Mouse (Mus musculus): Measurements from ENCODE around the gene Pdgfd.
A peak's percentile ranks its signal among the peaks of the same experiment; 100 is the strongest.
"Not testable (repeated sequence)": the region's sequence is repeated elsewhere in the genome, so short reads cannot be mapped to it uniquely, and the experiment has no call there.

Gene Pdgfd

GRCm38 (mm10) chr9:6168391-6169037 is at the start of gene Pdgfd:
TSS of gene Pdgfd (plus strand) at chr9:6168584.
- DNase-seq (ENCODE audit: low spot score in 2 of 2): peak in 1 of 2 experiments; percentile 38

- no peak for DNase-seq (ENCODE audit: low spot score in 2 of 2)
These were observed 651 bp downstream of the Pdgfd start for GRCm38 (mm10) chr9:6169038-6169431.

GRCm38 (mm10) chr9:6170962-6171361 is 2.6 kb downstream of the Pdgfd start:
- DNase-seq (ENCODE audit: low spot score in 2 of 2): no peak

GRCm38 (mm10) chr9:6173276-6173675 is 4.9 kb downstream of the Pdgfd start:
- no peak for DNase-seq (ENCODE audit: low spot score in 2 of 2)

GRCm38 (mm10) chr9:6175731-6176130 is 7.3 kb downstream of the Pdgfd start:
- DNase-seq (ENCODE audit: low spot score in 2 of 2): no peak

GRCm38 (mm10) chr9:6182307-6182923 is 14.0 kb downstream of the Pdgfd start:
- DNase-seq (ENCODE audit: low spot score in 2 of 2): no peak

GRCm38 (mm10) chr9:6187955-6188354 is 19.6 kb downstream of the Pdgfd start:
- DNase-seq (ENCODE audit: low spot score in 2 of 2): no peak

- no peak for DNase-seq (ENCODE audit: low spot score in 2 of 2)
These were observed 25.0 kb downstream of the Pdgfd start for GRCm38 (mm10) chr9:6193352-6193751.

- no peak for DNase-seq (ENCODE audit: low spot score in 2 of 2)
These were observed 44.5 kb downstream of the Pdgfd start for GRCm38 (mm10) chr9:6212862-6213261.

- DNase-seq (ENCODE audit: low spot score in 2 of 2): no peak
These were observed 49.1 kb downstream of the Pdgfd start for GRCm38 (mm10) chr9:6217505-6217904.

GRCm38 (mm10) chr9:6235982-6236381 is 67.6 kb downstream of the Pdgfd start:
- not testable (repeated sequence) for DNase-seq (ENCODE audit: low spot score in 2 of 2)

GRCm38 (mm10) chr9:6250320-6250719 is 81.9 kb downstream of the Pdgfd start:
- no peak for DNase-seq (ENCODE audit: low spot score in 2 of 2)

- no peak for DNase-seq (ENCODE audit: low spot score in 2 of 2)
These were observed 83.6 kb downstream of the Pdgfd start for GRCm38 (mm10) chr9:6251990-6252389.

GRCm38 (mm10) chr9:6257072-6257471 is 88.7 kb downstream of the Pdgfd start:
- DNase-seq (ENCODE audit: low spot score in 2 of 2): no peak

GRCm38 (mm10) chr9:6264820-6265219 is 96.4 kb downstream of the Pdgfd start:
- no peak for DNase-seq (ENCODE audit: low spot score in 2 of 2)

GRCm38 (mm10) chr9:6269796-6270280 is 101.5 kb downstream of the Pdgfd start, which contains the start of gene Ddi1:
TSS of gene Ddi1 (minus strand) at chr9:6269846.
- DNase-seq (ENCODE audit: low spot score in 2 of 2): no peak

- DNase-seq (ENCODE audit: low spot score in 2 of 2): no peak
These were observed 108.0 kb downstream of the Pdgfd start for GRCm38 (mm10) chr9:6276395-6276794.

GRCm38 (mm10) chr9:6277526-6277925 is 109.1 kb downstream of the Pdgfd start:
- no peak for DNase-seq (ENCODE audit: low spot score in 2 of 2)

- DNase-seq (ENCODE audit: low spot score in 2 of 2): no peak
These were observed 118.4 kb downstream of the Pdgfd start for GRCm38 (mm10) chr9:6286770-6287169.

- no peak for DNase-seq (ENCODE audit: low spot score in 2 of 2)
These were observed 120.9 kb downstream of the Pdgfd start for GRCm38 (mm10) chr9:6289211-6289696.

GRCm38 (mm10) chr9:6298547-6298946 is 130.2 kb downstream of the Pdgfd start:
- no peak for DNase-seq (ENCODE audit: low spot score in 2 of 2)

GRCm38 (mm10) chr9:6302050-6302449 is 133.7 kb downstream of the Pdgfd start:
- no peak for DNase-seq (ENCODE audit: low spot score in 2 of 2)

GRCm38 (mm10) chr9:6304590-6304989 is 136.2 kb downstream of the Pdgfd start:
- no peak for DNase-seq (ENCODE audit: low spot score in 2 of 2)
